ENCODE assay signal across 9 mouse cellular contexts in the genomic region with DNA sequence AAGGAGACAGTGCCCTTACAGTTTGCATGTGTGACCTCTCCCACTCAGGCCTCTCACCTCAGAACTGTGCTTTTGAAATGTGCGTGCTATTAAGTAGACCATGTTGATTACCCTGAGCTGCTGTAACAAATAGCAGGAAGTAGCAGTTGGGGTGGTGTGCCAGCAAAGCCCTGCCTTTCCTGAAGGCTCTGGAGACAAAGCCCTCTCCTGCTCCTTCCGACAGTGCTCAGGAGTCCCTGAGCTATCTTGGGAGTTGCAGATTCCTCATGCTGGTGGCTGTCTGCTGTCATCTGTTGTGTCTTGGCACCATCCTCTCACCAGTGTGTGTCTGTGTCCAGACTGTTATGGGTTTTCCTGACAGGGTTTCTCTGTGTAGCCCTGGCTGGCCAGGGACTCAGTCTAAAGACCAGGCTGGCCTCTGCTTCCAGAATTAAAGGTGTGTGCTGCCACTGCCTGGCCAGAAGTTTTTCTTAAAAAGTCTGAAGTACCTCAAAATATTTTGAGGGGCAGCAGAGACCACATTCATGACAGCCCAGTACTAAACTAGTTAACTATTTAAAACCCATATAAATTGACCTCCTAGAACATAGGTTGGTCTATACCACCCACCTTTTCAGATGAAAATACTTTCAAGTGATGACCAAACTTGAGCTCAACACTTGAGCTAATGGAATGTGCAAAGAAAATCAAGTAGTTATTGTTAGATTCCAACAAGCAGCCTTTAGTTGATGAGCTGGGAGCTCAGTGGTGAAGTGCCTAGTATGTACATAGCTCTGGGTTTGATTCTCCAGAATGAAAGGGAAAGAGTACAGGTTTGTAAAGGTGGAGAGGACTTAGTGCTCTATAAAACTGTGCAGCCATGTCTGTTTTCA.
DNase-seq lines count a peak whose midpoint lies in the region; ATAC-seq and TF ChIP-seq lines count a peak whose summit lies in the region.
"Had no signal": no experiment of that assay in that cellular context is flagged by ENCODE, and none has a peak within 500 bp of the region (broad histone marks: within the 10 kb centered on the region; RNA-seq: fewer than 3 reads in every experiment).

No protein-coding gene starts in this region.

- H3K9ac ChIP-seq in heart, embryonic 15.5 days: no peak overlapping the region
- no peak overlapping the region for H3K9ac ChIP-seq in limb, embryonic 14.5 days (ENCODE audit: low read depth, low read length, severe bottlenecking)
- H3K9ac ChIP-seq: liver, embryonic 15.5 days had no signal

- no peak for DNase-seq in frontal cortex, adult 2 months (ENCODE audit: extremely low spot score in 1 of 2, low spot score in 1 of 2)
- DNase-seq in cerebellum, adult 8-10 months: peak; percentile 18
- DNase-seq in limb, embryonic 14.5 days (ENCODE audit: low spot score): no peak

- H3K9me3 ChIP-seq in heart, embryonic 15.5 days (replicated peaks): no peaks in the 10 kb centered on the region
- H3K9me3 ChIP-seq in limb, embryonic 14.5 days (ENCODE audit: control insufficient read depth, low read length): no peaks in the 10 kb centered on the region
- H3K9me3 ChIP-seq: liver, embryonic 15.5 days had no signal

- WGBS in heart, embryonic 15.5 days: 33% methylated on average over 2 of the region's 2 CpGs
- WGBS in limb, embryonic 14.5 days: 52% methylated on average over 2 of the region's 2 CpGs

- H3K4me3 ChIP-seq in heart, embryonic 15.5 days: no peak overlapping the region
- no peak overlapping the region for H3K4me3 ChIP-seq in limb, embryonic 14.5 days (replicated peaks; ENCODE audit: low read length)
- H3K4me3 ChIP-seq: liver, embryonic 15.5 days had no signal

- H3K4me2 ChIP-seq in heart, embryonic 15.5 days: no peak overlapping the region
- no peak overlapping the region for H3K4me2 ChIP-seq in limb, embryonic 14.5 days (replicated peaks; ENCODE audit: low read depth, low read length, severe bottlenecking)
- H3K4me2 ChIP-seq: liver, embryonic 15.5 days had no signal

- peak overlapping the region; percentile 41; the same call in 1 of the 2 replicates for H3K27ac ChIP-seq in heart, embryonic 15.5 days
- 0 out of 2 replicates have a peak overlapping the region, but pooled peaks have one; percentile 34 for H3K27ac ChIP-seq in limb, embryonic 14.5 days (replicated peaks; ENCODE audit: low read depth, low read length)
- H3K27ac ChIP-seq: liver, embryonic 15.5 days had no signal

- ATAC-seq in frontal cortex, adult (ENCODE audit: low TSS enrichment): peak; percentile 82
- peak; percentile 61 for ATAC-seq in heart, embryonic 15.5 days (replicated peaks; ENCODE audit: insufficient number of reproducible peaks, insufficient read depth, low FRiP score, low read depth)
- ATAC-seq in limb, embryonic 14.5 days (ENCODE audit: low FRiP score, low read depth): peak; percentile 20; the same call in 1 of the 2 replicates
- no peak for ATAC-seq in erythroid progenitor cell, adult 5-6 weeks (replicated peaks; ENCODE audit: low FRiP score, poor library complexity, severe bottlenecking)
- no peak for ATAC-seq in inflammation-experienced regulatory T-cells, adult 6 months
- ATAC-seq in monocyte, adult 5-6 weeks (replicated peaks; ENCODE audit: insufficient number of reproducible peaks, low FRiP score, low TSS enrichment, poor library complexity, severe bottlenecking): no peak

- no peaks in the 10 kb centered on the region for H3K27me3 ChIP-seq in heart, embryonic 15.5 days
- H3K27me3 ChIP-seq in limb, embryonic 14.5 days (ENCODE audit: control insufficient read depth, insufficient read depth, low read length): no peaks in the 10 kb centered on the region
- H3K27me3 ChIP-seq: liver, embryonic 15.5 days had no signal

- no peak for TF ChIP-seq POLR2A in limb, embryonic 14.5 days (IDR thresholded peaks at IDR 0.05; ENCODE audit: borderline replicate concordance, extremely low read depth, insufficient read depth, insufficient read length)

- no peaks in the 10 kb centered on the region; the same call in 1 of the 2 replicates for H3K36me3 ChIP-seq in heart, embryonic 15.5 days
- H3K36me3 ChIP-seq in limb, embryonic 14.5 days (ENCODE audit: control insufficient read depth, insufficient read depth, low read length): peaks cover 22% of the 10 kb centered on the region

- H3K4me1 ChIP-seq in heart, embryonic 15.5 days (replicated peaks): peaks cover 15% of the 10 kb centered on the region
- no peaks in the 10 kb centered on the region for H3K4me1 ChIP-seq in limb, embryonic 14.5 days (ENCODE audit: control insufficient read depth, insufficient read depth, low read length)

Comparison
In these comparisons a context has a peak if more than half of its experiments do, and no peak if none do; other contexts are left out.
1. ATAC-seq: peak in frontal cortex, adult (single experiment), heart, embryonic 15.5 days (single experiment) and limb, embryonic 14.5 days (single experiment); none in erythroid progenitor cell, adult 5-6 weeks (single experiment), inflammation-experienced regulatory T-cells, adult 6 months (single experiment) and monocyte, adult 5-6 weeks (single experiment).